Mouse (Mus musculus): ENCODE measurements around the gene Sorcs1. TPM values are rescaled to one million over a fixed set of nuclear protein-coding genes. Genes with fewer than 3 reads are reported as not detected.

The Sorcs1 gene
- polyA plus RNA-seq, 1 experiment from 2014 or later = 0.80 TPM

DNA sequence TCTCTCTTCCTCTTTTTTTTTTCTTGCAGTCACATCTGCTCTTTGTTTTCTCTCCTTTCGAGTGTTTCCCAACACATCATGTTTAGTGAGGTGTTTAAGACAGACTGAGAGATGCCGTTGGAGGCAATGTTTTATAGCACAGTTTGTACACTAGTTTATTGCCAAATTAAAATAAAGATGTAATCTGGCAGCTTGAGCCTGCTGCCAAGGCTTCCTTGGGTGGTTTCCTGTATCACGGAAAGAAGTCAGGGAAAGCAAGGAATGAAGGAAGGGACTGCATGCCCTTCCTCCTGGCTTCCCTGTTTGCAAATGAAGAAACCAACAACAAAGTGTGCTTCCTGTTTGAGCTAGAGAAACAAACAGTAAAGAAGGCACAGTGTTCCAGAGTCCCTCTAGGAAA lies 352.3 kb downstream of the Sorcs1 start:
- H3K4me1 ChIP-seq = no peaks in the 10 kb centered on the region
- no peak overlapping the region for H3K27ac ChIP-seq
- ATAC-seq (ENCODE audit: borderline replicate concordance, extremely low read depth, low FRiP score, low TSS enrichment) = no peak
- H3K27me3 ChIP-seq = no peaks in the 10 kb centered on the region
- H3K9ac ChIP-seq = no peak overlapping the region
- H3K4me3 ChIP-seq = no peak overlapping the region
- H3K9me3 ChIP-seq = no peaks in the 10 kb centered on the region
- H3K4me2 ChIP-seq = no peak overlapping the region
- WGBS = 66% methylated on average over 3 of the region's 3 CpGs
- no peaks in the 10 kb centered on the region for H3K36me3 ChIP-seq

DNA sequence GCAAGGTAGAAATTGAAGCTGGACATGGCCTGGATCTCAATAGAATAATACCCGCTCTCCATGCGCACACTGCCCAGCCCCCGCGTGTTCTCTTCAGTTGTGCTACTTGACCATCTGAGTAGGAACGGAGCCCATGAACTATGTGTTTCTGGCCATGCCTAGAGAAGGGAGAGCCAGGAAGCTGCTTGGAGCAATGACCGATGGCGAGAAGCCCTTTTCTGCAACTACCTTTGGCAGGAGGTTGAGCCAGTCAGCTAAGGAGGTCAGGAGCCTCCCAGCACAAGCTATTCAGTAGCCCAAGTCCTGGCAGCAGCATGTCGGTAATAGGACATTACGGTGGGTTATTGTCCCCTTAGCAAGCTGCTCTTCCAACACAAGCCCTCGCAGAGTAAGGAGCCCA lies 352.8 kb downstream of the Sorcs1 start:
- Histone ChIP-seq H3K9me3 (no peaks in the 10 kb centered on the region), H3K4me1 (no peaks in the 10 kb centered on the region), H3K27ac (no peak overlapping the region), H3K4me2 (no peak overlapping the region), H3K9ac (no peak overlapping the region), H3K27me3 (no peaks in the 10 kb centered on the region), H3K36me3 (no peaks in the 10 kb centered on the region), H3K4me3 (no peak overlapping the region)
- WGBS = 93% methylated on average over 10 of the region's 10 CpGs
- ATAC-seq (ENCODE audit: borderline replicate concordance, extremely low read depth, low FRiP score, low TSS enrichment) = no peak

DNA sequence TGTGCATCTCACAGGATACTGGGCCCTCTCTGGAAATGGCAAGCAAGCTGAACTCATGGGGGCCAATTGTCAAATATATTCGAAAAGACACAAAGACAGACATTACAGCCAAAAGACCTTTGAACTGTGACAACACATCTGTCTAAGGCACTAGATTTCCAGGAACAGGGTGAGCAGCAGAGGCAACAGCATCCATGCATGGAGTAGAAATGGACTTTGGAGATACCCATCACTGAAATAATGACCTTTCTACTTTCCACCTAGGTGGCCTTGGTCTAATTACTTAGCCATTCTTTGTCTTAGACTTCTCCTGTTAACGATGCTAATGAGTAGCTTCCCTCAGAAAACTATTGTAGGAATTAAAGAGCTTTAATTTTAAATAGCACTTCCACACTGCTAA lies 371.4 kb downstream of the Sorcs1 start:
- no peaks in the 10 kb centered on the region for H3K4me1 ChIP-seq
- H3K4me2 ChIP-seq = no peak overlapping the region
- H3K27ac ChIP-seq = no peak overlapping the region
- no peaks in the 10 kb centered on the region for H3K36me3 ChIP-seq
- no peak overlapping the region for H3K9ac ChIP-seq
- H3K4me3 ChIP-seq = no peak overlapping the region
- 80% methylated on average over 2 of the region's 2 CpGs for WGBS
- no peaks in the 10 kb centered on the region for H3K27me3 ChIP-seq
- no peak for ATAC-seq (ENCODE audit: borderline replicate concordance, extremely low read depth, low FRiP score, low TSS enrichment)
- H3K9me3 ChIP-seq = no peaks in the 10 kb centered on the region

DNA sequence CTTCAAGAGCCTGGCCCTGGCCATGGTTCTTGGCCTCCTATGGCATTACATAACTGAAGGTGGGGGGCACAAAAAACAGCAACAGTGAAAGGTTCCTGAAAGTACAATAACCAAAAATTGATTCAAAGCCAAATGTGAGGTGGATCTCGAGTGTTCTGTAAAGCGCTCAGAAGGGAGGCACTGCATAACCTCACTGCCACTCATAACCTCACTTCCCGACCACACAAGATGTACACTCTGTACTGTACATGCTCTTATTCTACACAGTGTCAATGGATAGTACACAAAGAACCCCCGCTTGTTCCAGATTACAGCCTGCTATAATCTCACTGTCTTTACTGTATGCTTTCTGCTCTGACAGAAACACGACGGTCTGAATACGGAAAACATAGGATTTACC lies 384.2 kb downstream of the Sorcs1 start:
- Histone ChIP-seq H3K4me2 (no peak overlapping the region), H3K27me3 (no peaks in the 10 kb centered on the region), H3K9me3 (no peaks in the 10 kb centered on the region), H3K4me1 (0 out of 2 replicates have a peak, but pooled peaks cover 4% of the 10 kb centered on the region), H3K4me3 (no peak overlapping the region), H3K27ac (no peak overlapping the region), H3K36me3 (no peaks in the 10 kb centered on the region), H3K9ac (no peak overlapping the region)
- ATAC-seq (ENCODE audit: borderline replicate concordance, extremely low read depth, low FRiP score, low TSS enrichment) = no peak
- 60% methylated on average over 7 of the region's 7 CpGs for WGBS

DNA sequence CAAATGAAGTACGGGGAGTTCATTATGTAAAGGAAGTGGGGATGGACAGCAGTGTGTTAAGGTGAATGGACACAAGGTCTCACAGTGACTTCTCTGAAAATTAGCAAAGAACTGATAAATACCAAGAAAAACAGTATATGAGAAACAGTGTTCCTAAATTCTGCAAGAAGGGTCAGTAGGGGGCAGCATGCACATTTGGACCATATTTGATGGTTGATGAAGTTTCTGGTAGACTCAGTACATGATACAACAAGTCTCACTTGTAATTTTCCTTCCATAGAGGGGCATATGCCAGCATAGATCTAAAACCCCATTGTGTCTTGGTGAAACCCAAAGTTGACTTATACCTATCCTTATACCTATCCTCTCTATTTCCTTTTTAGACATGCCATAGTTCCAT lies 414.0 kb downstream of the Sorcs1 start:
- no peak overlapping the region for H3K27ac ChIP-seq
- H3K4me2 ChIP-seq = no peak overlapping the region
- H3K4me3 ChIP-seq = no peak overlapping the region
- WGBS = 65% methylated on average over 1 of the region's 1 CpGs
- no peaks in the 10 kb centered on the region for H3K36me3 ChIP-seq
- no peaks in the 10 kb centered on the region for H3K4me1 ChIP-seq
- no peaks in the 10 kb centered on the region for H3K27me3 ChIP-seq
- H3K9ac ChIP-seq = no peak overlapping the region
- ATAC-seq (ENCODE audit: borderline replicate concordance, extremely low read depth, low FRiP score, low TSS enrichment) = no peak
- H3K9me3 ChIP-seq = no peaks in the 10 kb centered on the region

DNA sequence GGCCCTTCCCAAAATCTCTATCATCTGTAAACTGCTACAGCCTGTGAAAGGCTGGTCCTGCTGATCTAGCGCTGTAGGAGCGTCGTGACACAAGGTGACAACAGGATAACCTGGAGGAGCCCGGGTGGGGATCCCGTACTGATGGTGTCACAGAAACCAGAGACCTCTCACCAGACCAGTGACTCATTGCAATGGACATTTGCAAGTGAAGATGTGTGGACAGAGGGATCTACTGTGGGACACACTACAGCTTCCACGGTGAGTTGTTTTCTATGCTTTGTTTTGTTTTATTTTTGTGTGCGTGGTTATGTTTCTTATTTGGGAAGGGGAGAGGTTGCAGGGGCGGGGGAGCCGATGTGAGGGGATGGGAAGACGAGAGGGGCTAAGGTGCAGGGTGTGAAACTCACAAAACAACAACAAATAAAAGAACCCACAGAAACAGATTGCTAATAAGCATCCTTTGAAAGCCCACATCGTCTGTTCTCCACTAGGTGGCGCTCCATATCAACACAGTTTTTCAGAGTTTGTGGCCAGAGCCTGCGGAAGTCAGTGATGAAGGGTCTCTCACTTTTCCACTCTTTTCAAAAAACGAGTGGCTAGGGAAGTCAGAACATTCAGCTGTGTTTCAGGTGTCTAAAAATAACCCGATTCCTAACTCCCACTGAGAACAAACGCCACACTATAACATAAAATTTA lies 419.6 kb downstream of the Sorcs1 start:
- no peak overlapping the region for H3K4me2 ChIP-seq
- H3K4me3 ChIP-seq = no peak overlapping the region
- no peak overlapping the region for H3K27ac ChIP-seq
- H3K36me3 ChIP-seq = no peaks in the 10 kb centered on the region
- H3K9me3 ChIP-seq = no peaks in the 10 kb centered on the region
- no peaks in the 10 kb centered on the region for H3K27me3 ChIP-seq
- no peak overlapping the region for H3K9ac ChIP-seq
- ATAC-seq (ENCODE audit: borderline replicate concordance, extremely low read depth, low FRiP score, low TSS enrichment) = no peak
- WGBS = 33% methylated on average over 16 of the region's 16 CpGs
- no peaks in the 10 kb centered on the region for H3K4me1 ChIP-seq

DNA sequence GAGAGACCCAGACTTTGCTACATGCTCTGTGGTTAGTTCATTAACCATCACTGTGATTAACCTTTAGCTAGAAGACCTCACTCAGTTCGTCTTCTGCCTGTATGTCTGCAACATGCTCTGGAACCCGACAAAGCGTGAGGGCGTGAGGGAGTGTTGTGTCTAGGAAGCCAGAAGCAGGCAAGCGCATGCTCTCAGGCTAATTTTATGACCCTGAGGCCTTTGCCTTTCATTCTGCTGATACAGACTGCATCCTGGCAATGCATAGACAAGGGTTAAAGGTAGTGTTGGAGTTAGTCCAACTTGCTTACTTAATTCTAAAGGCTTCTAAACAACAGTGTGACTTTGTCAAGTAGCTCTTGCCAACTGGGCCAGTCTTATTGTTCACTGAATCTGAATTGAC lies 458.0 kb downstream of the Sorcs1 start:
- Histone ChIP-seq H3K9ac (no peak overlapping the region), H3K27me3 (no peaks in the 10 kb centered on the region), H3K4me1 (no peaks in the 10 kb centered on the region), H3K27ac (no peak overlapping the region), H3K36me3 (no peaks in the 10 kb centered on the region), H3K4me3 (no peak overlapping the region), H3K9me3 (no peaks in the 10 kb centered on the region), H3K4me2 (no peak overlapping the region)
- 65% methylated on average over 5 of the region's 5 CpGs for WGBS
- ATAC-seq (ENCODE audit: borderline replicate concordance, extremely low read depth, low FRiP score, low TSS enrichment) = no peak

DNA sequence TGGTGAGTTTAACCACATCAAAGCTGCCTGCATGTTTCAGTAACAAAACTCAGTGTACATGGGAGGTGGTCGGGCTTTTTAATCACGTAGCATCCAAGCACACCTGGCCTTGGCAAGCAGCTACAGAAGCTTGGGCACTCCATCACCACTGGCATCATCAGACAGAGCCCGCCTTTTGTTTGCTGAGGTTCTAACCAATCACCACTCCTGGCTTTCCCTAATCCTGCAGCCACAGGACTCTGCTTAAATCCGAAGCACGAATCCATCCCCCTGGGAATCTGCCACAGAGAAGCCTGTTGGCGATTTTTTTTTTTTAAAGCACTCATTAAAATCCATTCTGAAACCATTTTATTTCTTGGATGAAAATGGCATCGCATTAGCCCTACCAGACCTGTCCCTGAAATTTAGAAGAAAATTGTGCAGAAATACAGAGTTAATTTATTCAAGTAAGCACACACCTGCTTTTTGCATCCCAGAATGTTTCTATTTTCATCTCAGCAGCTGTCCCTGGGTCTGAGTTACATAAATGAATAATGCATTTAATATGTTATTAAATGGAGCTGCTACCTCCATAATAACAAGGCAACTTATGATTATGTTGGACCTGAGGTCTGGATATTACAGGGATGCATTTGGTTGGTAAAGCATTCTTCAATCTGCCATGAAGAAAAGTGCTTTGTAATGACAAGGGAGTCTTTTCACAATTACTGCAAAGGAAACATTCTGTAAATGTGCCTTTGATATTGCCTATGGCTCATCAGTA lies 463.8 kb downstream of the Sorcs1 start:
- Histone ChIP-seq H3K4me2 (no peak overlapping the region), H3K27ac (no peak overlapping the region), H3K36me3 (no peaks in the 10 kb centered on the region), H3K27me3 (no peaks in the 10 kb centered on the region), H3K9me3 (no peaks in the 10 kb centered on the region), H3K9ac (no peak overlapping the region), H3K4me3 (no peak overlapping the region), H3K4me1 (no peaks in the 10 kb centered on the region)
- 32% methylated on average over 7 of the region's 7 CpGs for WGBS
- ATAC-seq (ENCODE audit: borderline replicate concordance, extremely low read depth, low FRiP score, low TSS enrichment) = no peak

DNA sequence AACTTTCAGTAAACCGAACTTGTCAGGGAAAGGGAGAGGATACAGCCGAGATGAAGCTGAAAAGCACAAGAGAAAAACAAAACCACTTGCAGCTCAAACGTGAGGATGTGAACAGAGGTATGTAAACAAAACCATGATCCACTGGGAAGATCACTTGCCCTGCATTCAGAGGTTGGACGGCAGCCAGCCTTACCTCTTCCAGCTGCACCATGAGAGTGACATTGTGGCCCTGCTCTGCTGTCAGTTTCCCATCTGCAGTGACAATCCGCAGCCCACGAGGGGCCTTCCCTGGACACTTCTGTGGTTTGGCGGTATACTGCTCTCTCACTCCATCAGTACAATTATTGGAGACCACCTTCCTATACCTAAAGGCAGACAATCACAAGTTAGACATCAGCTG lies 468.0 kb downstream of the Sorcs1 start:
- ATAC-seq (ENCODE audit: borderline replicate concordance, extremely low read depth, low FRiP score, low TSS enrichment) = no peak
- no peak overlapping the region for H3K27ac ChIP-seq
- 34% methylated on average over 7 of the region's 7 CpGs for WGBS

DNA sequence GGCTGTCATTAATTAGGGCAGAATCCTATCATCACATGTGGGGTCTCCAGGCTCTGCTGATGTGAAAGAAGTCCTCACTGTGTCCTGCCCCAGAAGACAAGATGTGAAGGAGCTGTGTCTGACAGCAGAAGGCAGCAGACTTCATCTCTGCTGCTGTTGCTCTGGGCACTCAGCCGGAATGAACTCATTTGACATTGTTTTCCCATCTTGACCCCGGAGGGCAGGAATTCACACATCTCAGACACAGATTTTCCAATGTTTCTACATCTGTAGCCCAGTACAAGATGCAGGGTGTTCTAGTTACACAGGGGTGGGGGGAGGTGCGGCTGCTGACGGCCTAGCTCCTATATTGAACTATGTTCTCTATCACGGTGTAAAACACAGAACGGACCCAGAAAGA lies 474.1 kb downstream of the Sorcs1 start:
- H3K4me3 ChIP-seq = no peak overlapping the region
- no peak for ATAC-seq (ENCODE audit: borderline replicate concordance, extremely low read depth, low FRiP score, low TSS enrichment)
- 67% methylated on average over 6 of the region's 6 CpGs for WGBS
- no peak overlapping the region for H3K9ac ChIP-seq
- H3K4me2 ChIP-seq = no peak overlapping the region
- H3K27me3 ChIP-seq = no peaks in the 10 kb centered on the region
- H3K36me3 ChIP-seq = no peaks in the 10 kb centered on the region
- no peaks in the 10 kb centered on the region for H3K9me3 ChIP-seq
- no peaks in the 10 kb centered on the region for H3K4me1 ChIP-seq
- no peak overlapping the region for H3K27ac ChIP-seq

More for the DNA sequence above, 468.0 kb downstream of the Sorcs1 start:
- H3K9me3 ChIP-seq = no peaks in the 10 kb centered on the region
- H3K36me3 ChIP-seq = no peaks in the 10 kb centered on the region
- H3K9ac ChIP-seq = no peak overlapping the region
- no peaks in the 10 kb centered on the region for H3K27me3 ChIP-seq
- H3K4me3 ChIP-seq = no peak overlapping the region
- H3K4me2 ChIP-seq = no peak overlapping the region
- H3K4me1 ChIP-seq = no peaks in the 10 kb centered on the region

DNA sequence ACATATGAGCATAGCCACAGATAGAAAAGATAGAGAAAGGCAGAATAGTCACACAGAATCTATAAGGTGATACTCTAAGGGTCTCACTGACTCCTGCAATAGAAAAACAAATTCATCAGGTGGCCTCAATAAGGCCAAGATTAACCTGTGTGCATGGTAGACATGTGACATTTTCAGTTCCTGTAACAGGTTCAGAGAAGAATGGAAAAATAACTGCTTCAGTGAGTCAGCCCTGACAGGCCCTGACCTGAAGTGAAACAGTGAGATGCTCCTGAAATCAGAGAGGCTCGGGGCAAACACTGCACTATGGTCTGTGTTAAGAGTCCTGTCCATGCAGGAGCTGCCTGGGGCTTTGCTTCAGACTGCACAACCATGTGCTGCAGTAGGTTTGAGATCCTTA lies 481.9 kb downstream of the Sorcs1 start:
- no peak for ATAC-seq (ENCODE audit: borderline replicate concordance, extremely low read depth, low FRiP score, low TSS enrichment)
- no peak overlapping the region for H3K27ac ChIP-seq
- H3K27me3 ChIP-seq = no peaks in the 10 kb centered on the region
- H3K4me3 ChIP-seq = no peak overlapping the region
- no peak overlapping the region for H3K4me2 ChIP-seq
- H3K4me1 ChIP-seq = no peaks in the 10 kb centered on the region
- H3K9ac ChIP-seq = no peak overlapping the region
- 56% methylated on average over 1 of the region's 1 CpGs for WGBS
- no peaks in the 10 kb centered on the region for H3K9me3 ChIP-seq
- H3K36me3 ChIP-seq = no peaks in the 10 kb centered on the region

DNA sequence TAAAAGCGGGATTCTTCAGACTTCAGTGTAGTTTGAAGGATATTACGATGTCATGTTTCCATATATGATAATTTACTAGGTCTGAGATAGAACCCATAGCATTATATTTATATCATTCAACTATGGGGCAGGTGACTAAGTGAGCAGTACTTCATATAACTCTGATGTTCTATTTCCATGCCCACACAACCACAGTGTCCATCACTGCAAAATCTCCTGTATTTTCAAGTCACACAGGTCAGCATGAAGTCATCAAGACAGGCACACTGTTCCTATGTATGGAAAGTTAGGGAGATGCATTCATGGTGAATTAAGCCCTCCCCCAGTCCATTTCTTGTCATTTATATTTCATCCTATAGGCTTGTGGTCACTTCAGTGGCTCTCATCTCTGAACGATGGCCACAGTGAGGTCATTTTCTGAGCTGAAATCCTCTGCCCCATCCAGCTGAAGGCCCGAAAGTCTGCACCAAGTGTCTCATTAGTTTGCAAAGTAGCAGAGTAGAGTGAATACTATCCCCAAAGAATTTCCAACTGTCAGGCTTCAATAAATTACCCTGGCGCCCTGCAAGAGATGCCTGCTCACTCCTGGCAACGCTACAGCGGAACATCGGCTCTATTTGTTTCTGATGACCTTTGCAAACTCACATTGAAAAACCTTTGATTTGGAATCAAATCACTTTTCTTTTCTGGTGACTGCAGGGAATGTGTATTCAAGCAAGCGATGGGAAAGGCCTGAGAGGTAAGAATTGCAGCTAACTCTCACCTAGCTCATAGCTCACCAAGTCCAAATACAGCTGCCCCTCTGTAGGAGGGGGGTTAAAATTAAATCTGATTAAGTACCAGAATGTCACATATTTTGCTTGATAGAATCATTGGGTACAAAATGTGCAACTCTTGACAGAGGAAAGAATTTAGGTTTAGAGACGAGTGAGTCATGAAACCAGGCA lies 492.4 kb downstream of the Sorcs1 start:
- Histone ChIP-seq H3K4me2 (no peak overlapping the region), H3K4me1 (0 out of 2 replicates have a peak, but pooled peaks cover 2% of the 10 kb centered on the region), H3K27ac (no peak overlapping the region), H3K4me3 (no peak overlapping the region), H3K9ac (no peak overlapping the region), H3K36me3 (no peaks in the 10 kb centered on the region), H3K27me3 (no peaks in the 10 kb centered on the region), H3K9me3 (no peaks in the 10 kb centered on the region)
- no peak for ATAC-seq (ENCODE audit: borderline replicate concordance, extremely low read depth, low FRiP score, low TSS enrichment)
- WGBS = 69% methylated on average over 10 of the region's 10 CpGs

Data from lung, embryonic 15.5 days (tissue).